Mouse (Mus musculus) MEL (cell line): ENCODE data around the gene Fam241a.

ENCODE experiments used
- CHD2 ChIP-seq: IDR thresholded peaks from 2 replicates; pipeline ENCODE4 v1.6.1; 2011; ENCODE audit warnings: low read length, improper control_type of control experiment
- CTCF ChIP-seq, 3 experiments: IDR thresholded peaks in 2 of 3; conservative IDR thresholded peaks in 1 of 3; 2 replicates each; pipeline ENCODE4 v1.5.1; 2011 to 2012; ENCODE audit warnings: low read length in 3 of 3, low read depth in 2 of 3, mild to moderate bottlenecking in 2 of 3, improper control_type of control experiment in 1 of 3, inconsistent platforms in 1 of 3, mixed read lengths in 1 of 3, moderate library complexity in 1 of 3; ENCODE audit not compliant: control insufficient read depth in 1 of 3, insufficient read depth in 1 of 3, poor library complexity in 1 of 3, severe bottlenecking in 1 of 3
- EP300 ChIP-seq, 2 experiments: IDR thresholded peaks; 2 replicates each; pipeline ENCODE4 v1.6.1; 2011; ENCODE audit warnings: improper control_type of control experiment in 2 of 2, low read length in 2 of 2, low read depth in 1 of 2, mild to moderate bottlenecking in 1 of 2
- ZKSCAN1 ChIP-seq: IDR thresholded peaks from 2 replicates; pipeline ENCODE4 v1.6.1; 2012; ENCODE audit warnings: low read depth, mild to moderate bottlenecking, inconsistent platforms, low read length, improper control_type of control experiment, moderate library complexity

DNA sequence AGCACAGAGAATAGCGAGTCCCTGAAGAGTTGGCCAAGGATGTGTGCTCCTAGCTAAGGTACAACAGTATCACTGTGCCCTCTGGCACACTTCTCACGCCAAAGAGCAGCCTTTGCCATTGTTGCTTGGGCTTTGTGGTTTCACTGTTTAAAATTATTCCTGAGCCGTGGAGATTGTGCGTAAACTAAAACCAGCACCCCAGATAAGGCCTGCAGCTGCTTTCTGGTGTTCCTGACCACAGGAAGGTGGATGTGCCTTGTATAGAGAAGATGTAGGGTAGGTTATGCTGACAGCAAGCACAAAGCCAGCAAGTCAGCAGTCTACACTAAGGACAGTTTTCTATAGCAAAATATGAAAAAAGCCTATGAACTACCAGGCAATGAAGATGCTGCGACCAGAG lies 74.9 kb downstream of the Fam241a start:
- peak; percentile 43 to 78; a peak in 2 of 4 replicates for TF ChIP-seq EP300 (IDR thresholded peaks at IDR 0.05; ENCODE audit: low read depth in 1 of 2, low read length in 2 of 2)
- no peak for TF ChIP-seq ZKSCAN1
- TF ChIP-seq CTCF (IDR thresholded peaks at IDR 0.05 in 2 of 3, conservative IDR thresholded peaks at IDR 0.05 in 1 of 3; ENCODE audit: control insufficient read depth in 1 of 3, insufficient read depth in 1 of 3, low read depth in 2 of 3, low read length in 3 of 3, poor library complexity in 1 of 3, severe bottlenecking in 1 of 3) = no peak
- TF ChIP-seq CHD2 = no peak
